Mouse (Mus musculus) urinary bladder, postnatal 4 days (tissue): ENCODE results near the gene Sh3pxd2b.
A peak's percentile ranks its signal among the peaks of the same experiment; 100 is the strongest.

Source experiments
- DNase-seq, 2 experiments: peaks; one replicate each; pipeline ENCODE4 v3.0.0; 2021 to 2022; ENCODE audit warnings: low spot score in 2 of 2

The Sh3pxd2b gene

GRCm38 (mm10) chr11:32373266-32374026, 25.8 kb downstream of the Sh3pxd2b start:
- DNase-seq = no peak

GRCm38 (mm10) chr11:32374027-32374589, 26.5 kb downstream of the Sh3pxd2b start:
- DNase-seq = no peak

DNA sequence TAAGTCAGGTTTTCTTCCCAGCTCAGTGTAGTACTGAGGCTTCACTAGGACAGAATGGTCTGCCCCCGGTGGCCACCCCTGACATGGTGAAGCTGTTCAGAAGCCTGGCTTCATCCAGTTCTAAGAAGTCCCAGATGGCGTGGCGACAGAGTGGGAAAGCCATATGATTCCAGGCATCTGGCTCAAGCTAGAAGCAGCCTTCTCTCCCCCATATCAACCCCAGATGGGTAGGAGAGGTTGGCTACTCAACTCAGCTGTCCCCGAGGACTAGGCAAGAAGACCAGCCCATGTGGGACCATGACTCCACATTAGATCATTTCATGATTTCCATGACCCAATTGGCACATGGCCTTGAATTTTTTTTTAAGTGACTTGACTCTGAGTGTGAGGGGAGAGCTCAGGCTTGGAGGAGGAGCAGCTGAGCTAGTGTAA, 27.5 kb downstream of the Sh3pxd2b start:
- no peak for DNase-seq

DNA sequence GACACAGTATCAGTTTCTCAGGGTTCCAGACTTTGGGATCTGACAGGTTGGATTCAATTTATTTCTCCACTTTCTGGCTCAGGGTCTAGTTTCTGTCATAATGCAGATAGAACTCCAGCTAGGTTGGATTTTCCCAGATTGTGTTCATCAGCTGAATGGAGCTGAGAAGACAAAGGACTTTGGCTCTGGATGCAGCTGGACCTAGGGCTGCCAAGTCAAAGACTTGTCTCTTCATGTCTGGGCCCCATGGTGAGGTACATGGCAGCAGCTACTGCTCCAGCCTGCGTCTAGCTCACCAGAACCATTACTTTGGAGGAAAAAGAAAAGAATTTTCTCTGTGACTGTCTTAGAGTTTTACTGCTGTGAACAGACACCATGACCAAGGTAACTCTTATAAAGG, 28.5 kb downstream of the Sh3pxd2b start:
- DNase-seq = no peak

DNA sequence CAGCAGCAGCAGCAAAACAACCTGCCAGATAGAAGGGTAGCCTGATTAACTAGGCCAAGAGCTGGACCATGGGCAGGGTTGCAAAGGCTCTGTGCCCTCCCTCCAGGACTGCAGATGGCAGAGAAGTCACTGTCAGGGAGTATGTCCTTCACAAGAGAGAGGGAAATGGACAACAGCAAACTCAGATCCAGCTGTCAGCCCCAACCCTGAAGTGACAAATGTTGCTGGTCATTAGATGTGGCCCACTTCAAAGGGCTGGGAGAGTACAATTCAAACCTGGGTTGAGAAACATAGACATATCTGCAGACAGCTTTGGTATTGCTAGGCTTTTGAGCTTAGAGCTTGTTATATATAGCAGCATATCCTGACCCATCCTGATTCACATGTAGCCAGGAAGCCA, 32.3 kb downstream of the Sh3pxd2b start:
- DNase-seq = no peak

DNA sequence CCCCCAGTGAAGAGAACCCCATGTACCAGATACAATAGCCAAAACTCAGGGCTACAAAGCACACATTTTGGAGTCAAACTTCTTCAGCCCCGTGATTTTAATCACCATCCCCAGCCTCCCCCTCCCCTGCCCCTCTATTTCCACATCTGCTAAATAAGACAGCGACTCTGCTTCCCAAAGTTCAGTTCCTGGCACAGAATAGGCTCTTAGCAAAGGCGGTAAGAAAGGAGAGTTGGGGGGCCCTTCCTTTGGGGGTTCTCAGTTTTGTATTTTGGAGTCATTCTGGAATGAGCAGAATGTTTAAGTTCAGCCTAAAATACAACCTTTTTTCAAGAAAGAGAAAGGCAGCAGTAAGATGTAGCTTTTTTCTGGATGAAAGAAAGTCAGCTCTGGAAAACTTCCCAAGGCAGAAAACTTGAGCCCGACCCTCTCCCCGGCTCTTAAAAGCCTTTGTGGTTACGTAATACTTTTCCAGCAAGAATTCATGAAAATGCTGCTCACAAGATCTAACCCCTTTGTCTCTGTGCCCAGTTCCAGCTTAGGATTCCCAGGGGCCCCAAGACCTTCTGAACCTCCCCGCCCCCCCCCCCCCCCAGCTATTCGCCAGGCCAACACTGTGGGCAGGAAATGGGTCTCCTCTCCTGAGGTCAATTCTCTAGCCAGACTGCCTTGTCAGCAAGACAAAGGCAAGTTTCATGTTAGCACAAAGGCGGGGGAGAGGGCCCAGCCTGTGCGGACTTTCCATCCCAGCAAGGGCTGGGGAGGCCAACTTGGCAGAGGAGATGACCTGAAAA, 35.9 kb downstream of the Sh3pxd2b start:
- peak; percentile 71 to 74 for DNase-seq

DNA sequence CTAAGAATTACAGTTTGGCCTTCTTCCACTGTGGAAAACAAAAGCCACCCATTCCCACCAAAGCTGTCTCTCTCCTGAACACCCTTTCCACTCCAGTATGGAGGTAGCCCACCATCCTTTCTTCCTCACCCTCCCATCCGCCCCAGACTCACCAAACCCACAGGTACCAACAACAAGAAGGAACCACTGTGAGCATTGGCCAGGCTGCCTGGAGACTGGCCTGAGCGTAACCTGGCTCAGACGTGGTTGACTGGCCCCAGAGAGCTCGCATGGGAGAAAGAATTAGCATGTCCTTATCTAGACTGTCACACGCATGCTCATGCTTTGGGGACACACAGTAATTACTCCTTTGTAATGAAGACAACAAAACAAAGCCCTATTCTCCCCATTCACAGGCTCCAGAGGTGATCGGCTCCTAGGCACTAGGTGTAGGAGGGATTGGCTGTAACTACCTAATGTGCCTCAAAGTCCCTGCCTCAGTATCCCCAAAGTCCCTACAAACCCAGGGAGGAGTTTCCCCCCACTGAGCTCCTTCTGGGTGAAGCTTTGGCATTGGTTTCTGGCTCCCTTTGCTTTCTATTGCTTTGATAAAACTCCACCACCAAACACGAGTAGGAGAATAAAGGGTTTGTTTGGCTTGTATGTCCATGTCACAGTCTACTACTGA, 36.6 kb downstream of the Sh3pxd2b start:
- no peak for DNase-seq

- no peak for DNase-seq
Observed at GRCm38 (mm10) chr11:32386043-32386442, 38.4 kb downstream of the Sh3pxd2b start.

GRCm38 (mm10) chr11:32388064-32388463, 40.4 kb downstream of the Sh3pxd2b start:
- DNase-seq = no peak

DNA sequence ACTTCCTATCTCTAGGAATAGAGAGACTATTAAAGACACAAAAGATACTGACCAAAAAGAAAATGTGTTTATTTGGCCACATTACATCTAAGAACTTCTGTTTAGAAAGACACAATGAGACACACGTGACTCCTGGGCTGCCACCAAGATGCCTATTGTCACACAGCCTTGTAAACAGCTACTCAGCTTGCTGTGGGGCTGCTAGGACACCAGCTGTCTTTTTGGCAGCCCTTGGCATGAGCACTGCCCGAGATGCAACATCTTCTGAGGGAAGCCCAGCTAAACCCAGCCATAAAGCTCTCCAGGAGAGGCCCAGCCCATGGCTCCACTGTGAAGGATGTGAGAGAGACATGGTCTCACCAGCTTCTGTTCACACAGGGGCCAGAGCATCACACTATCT, 45.5 kb downstream of the Sh3pxd2b start:
- no peak for DNase-seq

GRCm38 (mm10) chr11:32395791-32396190, 48.2 kb downstream of the Sh3pxd2b start:
- no peak for DNase-seq

GRCm38 (mm10) chr11:32398446-32398845, 50.8 kb downstream of the Sh3pxd2b start:
- no peak for DNase-seq

DNA sequence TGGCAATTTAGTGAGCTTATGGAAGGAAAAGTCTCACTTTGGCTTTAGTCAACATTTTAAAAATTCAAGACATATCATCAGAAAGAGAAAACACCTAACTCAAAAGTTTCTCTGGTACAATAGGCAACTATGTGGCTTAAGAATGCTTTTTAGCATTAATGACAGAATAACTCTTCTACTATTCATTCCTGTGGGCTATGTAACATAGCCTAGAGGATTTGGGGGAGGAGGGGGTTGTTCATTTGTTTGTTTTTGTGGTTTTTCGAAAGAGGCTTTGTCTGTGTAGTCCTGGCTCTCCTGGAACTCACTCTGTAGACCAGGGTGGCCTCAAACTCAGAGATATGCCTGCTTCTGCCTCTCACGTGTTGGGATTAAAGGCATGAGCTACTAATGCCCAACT, 51.6 kb downstream of the Sh3pxd2b start:
- DNase-seq = no peak

DNA sequence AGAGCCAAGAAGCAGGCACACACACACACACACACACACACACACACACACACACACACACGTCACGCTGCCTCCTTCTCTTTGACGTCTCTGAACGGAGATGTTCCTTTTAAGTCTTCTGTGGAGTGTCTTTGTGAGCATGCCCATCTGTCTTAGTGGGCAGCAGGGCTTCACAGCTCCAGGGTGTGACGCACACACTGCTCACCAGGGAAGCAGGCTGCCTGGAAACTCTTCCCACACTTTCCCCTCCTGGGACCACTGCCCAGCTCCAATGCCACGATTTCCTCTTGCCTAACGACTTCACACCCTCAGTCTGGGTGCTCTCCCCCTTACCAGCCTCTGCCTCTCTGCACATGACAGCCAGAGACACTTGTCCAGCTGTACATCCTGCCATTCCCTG, 55.1 kb downstream of the Sh3pxd2b start:
- no peak for DNase-seq

DNA sequence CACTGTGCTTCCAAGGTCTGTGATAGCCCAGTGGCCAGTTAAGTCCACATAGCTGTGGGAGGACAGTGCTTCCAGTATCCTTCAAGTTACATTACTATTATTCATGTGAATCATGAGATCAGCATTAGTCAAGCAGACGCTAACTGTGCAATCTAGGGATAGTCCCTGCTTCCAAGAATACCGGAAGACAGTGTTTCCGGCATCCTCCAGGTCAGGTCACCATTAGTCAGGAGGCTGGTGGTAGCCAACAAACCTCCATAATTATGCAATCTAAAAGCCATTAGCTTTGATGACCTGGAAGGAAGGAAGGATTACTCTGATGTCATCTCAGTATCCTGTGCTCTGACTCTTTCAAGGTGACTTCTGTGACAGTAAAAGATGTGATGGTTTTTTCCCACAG, 57.1 kb downstream of the Sh3pxd2b start:
- DNase-seq = no peak

- DNase-seq = no peak
Observed at GRCm38 (mm10) chr11:32407863-32408262, 60.2 kb downstream of the Sh3pxd2b start.

GRCm38 (mm10) chr11:32409052-32409451, 61.4 kb downstream of the Sh3pxd2b start:
- no peak for DNase-seq

DNA sequence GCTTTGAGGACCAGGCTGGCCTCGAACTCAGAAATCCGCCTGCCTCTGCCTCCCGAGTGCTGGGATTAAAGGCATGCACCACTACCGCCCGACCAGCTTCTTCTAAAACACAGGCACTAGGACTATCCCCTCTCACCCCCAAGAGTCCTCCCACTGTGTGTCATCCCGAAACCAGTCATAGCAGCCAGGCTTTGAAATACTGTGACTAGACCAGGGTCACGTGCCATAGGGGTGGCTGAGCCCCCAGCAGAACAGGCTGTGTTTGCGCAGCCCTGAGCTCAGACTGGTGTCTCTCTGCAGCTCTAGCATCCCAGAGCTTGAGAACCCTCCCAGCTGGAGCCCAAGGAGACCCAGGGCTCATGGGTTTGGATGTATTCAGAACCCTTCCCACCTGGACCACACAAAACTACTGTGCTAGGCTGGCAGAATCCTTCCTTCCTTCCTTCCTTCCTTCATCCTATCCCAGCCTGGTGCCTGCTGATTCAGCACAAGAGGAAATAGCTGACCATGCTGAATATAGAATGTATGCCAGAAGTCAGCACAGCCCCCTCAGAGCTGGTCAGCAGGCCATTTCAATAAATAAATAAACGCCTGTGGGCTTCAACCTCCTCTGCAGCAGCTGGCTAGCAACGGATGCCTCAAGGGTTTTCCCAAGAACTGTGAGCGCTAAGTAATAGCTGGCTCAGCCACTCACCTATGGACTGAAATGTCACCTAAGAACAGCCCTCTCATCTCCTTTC, 62.4 kb downstream of the Sh3pxd2b start:
- no peak for DNase-seq

GRCm38 (mm10) chr11:32420001-32420400, 72.4 kb downstream of the Sh3pxd2b start:
- no peak for DNase-seq

GRCm38 (mm10) chr11:32423311-32423710, 75.7 kb downstream of the Sh3pxd2b start:
- DNase-seq = no peak

GRCm38 (mm10) chr11:32424600-32424999, 77.0 kb downstream of the Sh3pxd2b start:
- no peak for DNase-seq
